Mouse (Mus musculus): ENCODE results near the gene Gnpat. TPM values are rescaled to one million over a fixed set of nuclear protein-coding genes. Genes with fewer than 3 reads are reported as not detected.

Gnpat gene
- polyA plus RNA-seq, 1 experiment from 2014 or later = 95.4 TPM

DNA sequence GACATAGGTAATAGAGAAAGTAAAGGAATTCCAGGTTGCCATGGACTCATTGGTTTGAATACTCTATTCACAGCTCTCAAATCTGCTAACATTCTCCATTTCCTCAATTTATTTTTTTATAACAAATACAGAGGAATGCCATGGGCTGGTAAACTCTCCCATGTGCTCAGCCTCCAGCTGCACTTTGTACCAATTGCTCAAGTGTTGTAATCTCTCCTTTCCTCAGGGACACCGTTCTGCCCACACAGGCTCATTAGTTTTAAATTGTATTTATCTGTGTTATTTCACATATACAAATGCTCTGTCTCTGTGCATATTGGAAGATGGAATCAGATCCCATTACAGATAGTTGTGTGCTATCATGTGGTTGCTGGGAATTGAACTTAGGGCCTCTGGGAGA is 9.3 kb upstream of the Gnpat start:
- no peak overlapping the region for H3K4me3 ChIP-seq (ENCODE audit: low read depth, low read length)
- no peaks in the 10 kb centered on the region for H3K4me1 ChIP-seq (ENCODE audit: control insufficient read depth, insufficient read depth, low read length)
- peaks cover 51% of the 10 kb centered on the region for H3K36me3 ChIP-seq (ENCODE audit: control insufficient read depth, insufficient read depth, low read length)
- H3K9ac ChIP-seq (ENCODE audit: low read depth, low read length) = no peak overlapping the region
- no peak for ATAC-seq (replicated peaks; ENCODE audit: insufficient number of reproducible peaks, low FRiP score, low TSS enrichment)
- H3K4me2 ChIP-seq = no peak overlapping the region
- H3K27ac ChIP-seq (ENCODE audit: low read depth, low read length) = no peak overlapping the region
- 0 out of 2 replicates have a peak, but pooled peaks cover 3% of the 10 kb centered on the region for H3K9me3 ChIP-seq (replicated peaks; ENCODE audit: control insufficient read depth, low read length)
- H3K27me3 ChIP-seq (ENCODE audit: control insufficient read depth, insufficient read depth, low read length) = no peaks in the 10 kb centered on the region
- 94% methylated on average over 1 of the region's 1 CpGs for WGBS (ENCODE audit: insufficient replicate concordance)

DNA sequence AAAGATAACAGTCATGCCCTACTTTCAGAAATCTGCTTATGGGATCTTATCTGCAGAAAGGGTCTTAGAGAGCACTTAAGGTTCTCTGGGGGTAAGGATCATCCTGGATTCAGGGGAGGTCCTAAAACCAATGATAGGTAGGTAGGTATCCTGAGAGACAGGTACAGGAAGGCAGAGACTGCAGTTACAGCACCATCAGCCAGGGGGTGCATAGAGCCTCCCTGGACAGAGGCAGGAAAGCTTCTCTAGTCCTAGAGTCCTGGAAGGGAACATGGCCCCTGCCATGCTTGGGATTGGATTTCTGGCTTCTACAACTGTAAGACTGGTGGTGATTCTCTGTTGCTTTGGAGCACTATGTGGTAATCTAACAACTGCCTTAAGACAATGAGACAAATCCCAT is 3.4 kb upstream of the Gnpat start:
- H3K4me1 ChIP-seq (ENCODE audit: control insufficient read depth, insufficient read depth, low read length) = peaks cover 15% of the 10 kb centered on the region
- no peak overlapping the region for H3K27ac ChIP-seq (ENCODE audit: low read depth, low read length)
- H3K36me3 ChIP-seq (ENCODE audit: control insufficient read depth, insufficient read depth, low read length) = peaks cover 40% of the 10 kb centered on the region
- no peaks in the 10 kb centered on the region for H3K27me3 ChIP-seq (ENCODE audit: control insufficient read depth, insufficient read depth, low read length)
- no peak overlapping the region for H3K4me3 ChIP-seq (ENCODE audit: low read depth, low read length)
- H3K4me2 ChIP-seq = no peak overlapping the region
- 0 out of 2 replicates have a peak, but pooled peaks cover 3% of the 10 kb centered on the region for H3K9me3 ChIP-seq (replicated peaks; ENCODE audit: control insufficient read depth, low read length)
- no peak overlapping the region for H3K9ac ChIP-seq (ENCODE audit: low read depth, low read length)
- no peak for ATAC-seq (replicated peaks; ENCODE audit: insufficient number of reproducible peaks, low FRiP score, low TSS enrichment)

DNA sequence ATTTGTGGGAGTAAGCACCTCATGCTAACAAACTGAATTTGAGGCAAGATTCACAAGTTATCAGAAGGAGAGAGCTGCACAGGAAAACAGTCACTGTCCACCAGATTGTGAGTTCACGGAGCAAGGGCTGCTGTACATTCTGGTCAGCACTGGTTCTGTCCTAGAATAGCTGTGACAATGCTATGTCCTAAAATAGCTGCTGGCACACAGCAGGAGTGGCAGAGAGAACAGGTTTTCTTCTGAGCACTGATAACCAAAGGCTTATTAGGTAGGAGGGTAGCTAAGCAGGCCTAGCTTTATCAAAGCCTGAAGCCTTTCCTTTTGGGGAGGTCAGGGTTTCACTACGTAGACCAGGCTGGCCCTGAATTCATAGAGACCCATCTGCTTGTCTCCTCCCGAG is 2.6 kb upstream of the Gnpat start:
- peaks cover 34% of the 10 kb centered on the region for H3K36me3 ChIP-seq (ENCODE audit: control insufficient read depth, insufficient read depth, low read length)
- H3K27me3 ChIP-seq (ENCODE audit: control insufficient read depth, insufficient read depth, low read length) = no peaks in the 10 kb centered on the region
- H3K4me2 ChIP-seq = peak overlapping the region; percentile 34; the same call in 1 of the 2 replicates
- H3K9me3 ChIP-seq (replicated peaks; ENCODE audit: control insufficient read depth, low read length) = no peaks in the 10 kb centered on the region
- H3K9ac ChIP-seq (ENCODE audit: low read depth, low read length) = no peak overlapping the region
- peaks cover 18% of the 10 kb centered on the region for H3K4me1 ChIP-seq (ENCODE audit: control insufficient read depth, insufficient read depth, low read length)
- H3K4me3 ChIP-seq (ENCODE audit: low read depth, low read length) = no peak overlapping the region
- no peak for ATAC-seq (replicated peaks; ENCODE audit: insufficient number of reproducible peaks, low FRiP score, low TSS enrichment)
- 53% methylated on average over 3 of the region's 3 CpGs for WGBS (ENCODE audit: insufficient replicate concordance)
- peak overlapping the region; percentile 68 for H3K27ac ChIP-seq (ENCODE audit: low read depth, low read length)

DNA sequence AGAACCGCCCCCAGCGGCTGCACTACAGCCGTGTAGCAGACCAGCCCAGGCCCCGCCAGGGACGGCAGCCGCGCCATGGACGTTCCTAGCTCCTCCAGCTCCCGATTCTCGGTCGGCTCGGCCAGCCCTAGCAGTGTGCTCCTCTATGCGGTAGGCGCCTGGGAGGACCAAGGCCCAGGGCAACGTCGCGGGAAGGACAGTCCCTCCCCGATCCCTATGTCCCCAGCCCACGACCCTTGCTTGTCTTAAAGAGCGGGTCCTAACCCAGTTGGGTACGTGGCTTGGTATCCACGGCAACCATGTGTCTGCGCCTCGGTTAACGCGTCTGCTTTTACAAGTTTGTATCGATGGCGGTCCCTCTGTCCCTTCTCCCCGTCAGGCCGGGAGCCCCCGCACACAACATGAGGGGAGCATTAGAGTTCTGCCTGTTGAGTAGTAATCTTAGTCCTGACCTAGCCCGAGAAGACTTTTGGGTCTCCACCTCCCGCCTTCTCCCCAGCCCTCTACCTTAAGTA is 387 bp downstream of the Gnpat start:
- Histone ChIP-seq H3K27ac (ENCODE audit: low read depth, low read length) (peak overlapping the region; percentile 92), H3K9ac (ENCODE audit: low read depth, low read length) (peak overlapping the region; percentile 98), H3K27me3 (ENCODE audit: control insufficient read depth, insufficient read depth, low read length) (no peaks in the 10 kb centered on the region), H3K4me2 (peak overlapping the region; percentile 87), H3K4me3 (ENCODE audit: low read depth, low read length) (peak overlapping the region; percentile 94), H3K4me1 (ENCODE audit: control insufficient read depth, insufficient read depth, low read length) (peaks cover 42% of the 10 kb centered on the region), H3K9me3 (replicated peaks; ENCODE audit: control insufficient read depth, low read length) (no peaks in the 10 kb centered on the region), H3K36me3 (ENCODE audit: control insufficient read depth, insufficient read depth, low read length) (peaks cover 12% of the 10 kb centered on the region)
- peak; percentile 72 for ATAC-seq (replicated peaks; ENCODE audit: insufficient number of reproducible peaks, low FRiP score, low TSS enrichment)
- under 1% methylated on average over 33 of the region's 33 CpGs for WGBS (ENCODE audit: insufficient replicate concordance)

DNA sequence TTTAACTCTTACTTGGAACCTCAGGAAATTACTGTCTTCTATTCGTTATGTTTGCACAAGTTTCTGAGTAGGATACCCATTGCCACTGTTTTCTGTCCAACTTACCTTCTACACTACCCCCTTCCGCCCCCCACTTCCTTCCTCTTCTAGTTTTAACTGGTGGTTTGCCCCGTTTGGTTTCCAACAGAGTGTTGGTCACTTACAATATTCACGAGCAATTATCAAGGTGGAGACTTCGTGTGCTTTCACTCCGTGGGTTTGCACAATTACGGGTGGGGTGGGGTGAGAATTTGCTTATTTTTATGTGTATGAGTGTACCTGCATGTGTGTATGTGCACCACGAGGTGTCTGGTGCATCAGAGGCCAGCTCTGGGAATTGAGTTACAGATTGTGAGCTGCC is 896 bp downstream of the Gnpat start:
- H3K4me3 ChIP-seq (ENCODE audit: low read depth, low read length) = peak overlapping the region; percentile 94
- no peaks in the 10 kb centered on the region for H3K27me3 ChIP-seq (ENCODE audit: control insufficient read depth, insufficient read depth, low read length)
- WGBS (ENCODE audit: insufficient replicate concordance) = 16% methylated on average over 8 of the region's 8 CpGs
- H3K4me2 ChIP-seq = peak overlapping the region; percentile 87
- no peaks in the 10 kb centered on the region for H3K9me3 ChIP-seq (replicated peaks; ENCODE audit: control insufficient read depth, low read length)
- H3K36me3 ChIP-seq (ENCODE audit: control insufficient read depth, insufficient read depth, low read length) = peaks cover 7% of the 10 kb centered on the region; the same call in 1 of the 2 replicates
- H3K4me1 ChIP-seq (ENCODE audit: control insufficient read depth, insufficient read depth, low read length) = peaks cover 46% of the 10 kb centered on the region
- H3K27ac ChIP-seq (ENCODE audit: low read depth, low read length) = peak overlapping the region; percentile 92; the same call in 1 of the 2 replicates
- no peak for ATAC-seq (replicated peaks; ENCODE audit: insufficient number of reproducible peaks, low FRiP score, low TSS enrichment)
- H3K9ac ChIP-seq (ENCODE audit: low read depth, low read length) = peak overlapping the region; percentile 98

DNA sequence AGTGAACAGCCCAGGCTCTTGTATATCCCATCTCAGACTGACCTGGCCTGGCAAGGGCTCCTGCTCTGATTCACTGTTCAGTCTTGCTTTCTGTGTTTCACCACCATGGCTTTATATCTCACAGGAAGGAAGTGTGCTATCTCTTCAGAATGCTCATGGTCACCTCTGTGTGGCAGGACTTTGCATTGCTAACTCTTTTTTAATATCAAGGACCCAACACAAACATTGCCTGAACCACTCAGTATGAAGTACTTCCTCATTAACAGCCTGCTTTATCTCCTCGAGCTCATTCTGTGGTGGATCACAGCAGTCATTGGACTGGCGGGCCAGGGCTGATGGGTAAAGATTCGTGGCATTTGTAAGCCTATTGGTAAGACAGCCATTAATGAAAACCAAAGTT is 3.8 kb downstream of the Gnpat start:
- Histone ChIP-seq H3K4me1 (ENCODE audit: control insufficient read depth, insufficient read depth, low read length) (peaks cover 39% of the 10 kb centered on the region), H3K9me3 (replicated peaks; ENCODE audit: control insufficient read depth, low read length) (no peaks in the 10 kb centered on the region), H3K9ac (ENCODE audit: low read depth, low read length) (no peak overlapping the region), H3K27ac (ENCODE audit: low read depth, low read length) (peak overlapping the region; percentile 18; the same call in 1 of the 2 replicates), H3K4me2 (no peak overlapping the region), H3K27me3 (ENCODE audit: control insufficient read depth, insufficient read depth, low read length) (no peaks in the 10 kb centered on the region), H3K4me3 (ENCODE audit: low read depth, low read length) (no peak overlapping the region), H3K36me3 (ENCODE audit: control insufficient read depth, insufficient read depth, low read length) (0 out of 2 replicates have a peak, but pooled peaks cover 3% of the 10 kb centered on the region)
- ATAC-seq (replicated peaks; ENCODE audit: insufficient number of reproducible peaks, low FRiP score, low TSS enrichment) = no peak
- WGBS (ENCODE audit: insufficient replicate concordance) = 31% methylated on average over 3 of the region's 3 CpGs

DNA sequence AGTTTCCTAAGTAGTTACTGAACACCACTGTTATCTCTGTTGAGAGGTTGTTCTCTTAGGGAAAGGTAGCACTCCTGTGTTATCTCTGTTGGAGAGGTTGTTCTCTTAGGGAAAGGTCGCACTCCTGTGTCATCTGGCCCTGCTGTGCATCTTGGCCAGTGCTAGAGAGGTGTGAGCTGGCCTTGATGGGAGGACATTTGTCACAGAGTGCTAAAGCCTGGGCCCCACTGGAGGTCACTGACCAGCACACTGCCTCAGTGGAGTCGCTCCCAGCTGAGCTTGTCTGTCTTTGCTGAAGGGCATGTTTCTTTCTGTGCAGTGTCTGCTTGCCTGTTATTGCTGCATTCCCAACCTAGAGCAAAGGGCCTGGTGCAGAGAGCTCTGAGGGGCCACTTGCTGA is 4.3 kb downstream of the Gnpat start:
- no peak overlapping the region for H3K9ac ChIP-seq (ENCODE audit: low read depth, low read length)
- H3K9me3 ChIP-seq (replicated peaks; ENCODE audit: control insufficient read depth, low read length) = no peaks in the 10 kb centered on the region
- ATAC-seq (replicated peaks; ENCODE audit: insufficient number of reproducible peaks, low FRiP score, low TSS enrichment) = no peak
- WGBS (ENCODE audit: insufficient replicate concordance) = 28% methylated on average over 2 of the region's 2 CpGs
- peaks cover 7% of the 10 kb centered on the region; the same call in 1 of the 2 replicates for H3K36me3 ChIP-seq (ENCODE audit: control insufficient read depth, insufficient read depth, low read length)
- H3K4me2 ChIP-seq = no peak overlapping the region
- H3K27me3 ChIP-seq (ENCODE audit: control insufficient read depth, insufficient read depth, low read length) = no peaks in the 10 kb centered on the region
- H3K4me1 ChIP-seq (ENCODE audit: control insufficient read depth, insufficient read depth, low read length) = peaks cover 36% of the 10 kb centered on the region
- H3K4me3 ChIP-seq (ENCODE audit: low read depth, low read length) = no peak overlapping the region
- H3K27ac ChIP-seq (ENCODE audit: low read depth, low read length) = 0 out of 2 replicates have a peak overlapping the region, but pooled peaks have one; percentile 18

DNA sequence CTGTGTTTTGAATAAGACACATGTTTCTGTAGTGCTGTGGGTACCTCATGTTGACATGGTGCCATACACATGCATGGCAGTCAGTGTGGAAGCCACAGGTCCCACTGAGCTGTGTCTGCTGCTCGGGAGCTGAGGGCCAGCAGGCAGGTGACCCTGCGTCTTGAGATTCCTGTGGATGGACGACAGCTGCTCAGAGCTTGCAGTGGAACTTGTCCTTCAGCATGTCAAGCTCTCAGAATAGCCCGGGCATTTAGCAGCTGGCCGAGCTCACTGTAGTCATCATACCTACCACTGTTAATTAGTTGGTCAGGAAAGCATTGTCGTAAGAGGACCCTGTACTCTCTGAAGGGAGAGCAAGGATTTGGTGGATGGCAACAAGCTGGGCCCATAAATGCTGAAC is 6.9 kb downstream of the Gnpat start:
- Histone ChIP-seq H3K9me3 (replicated peaks; ENCODE audit: control insufficient read depth, low read length) (no peaks in the 10 kb centered on the region), H3K4me2 (no peak overlapping the region), H3K4me1 (ENCODE audit: control insufficient read depth, insufficient read depth, low read length) (peaks cover 39% of the 10 kb centered on the region), H3K36me3 (ENCODE audit: control insufficient read depth, insufficient read depth, low read length) (peaks cover 23% of the 10 kb centered on the region), H3K27ac (ENCODE audit: low read depth, low read length) (no peak overlapping the region), H3K27me3 (ENCODE audit: control insufficient read depth, insufficient read depth, low read length) (no peaks in the 10 kb centered on the region), H3K9ac (ENCODE audit: low read depth, low read length) (no peak overlapping the region), H3K4me3 (ENCODE audit: low read depth, low read length) (no peak overlapping the region)
- no peak for ATAC-seq (replicated peaks; ENCODE audit: insufficient number of reproducible peaks, low FRiP score, low TSS enrichment)
- 59% methylated on average over 6 of the region's 6 CpGs for WGBS (ENCODE audit: insufficient replicate concordance)

DNA sequence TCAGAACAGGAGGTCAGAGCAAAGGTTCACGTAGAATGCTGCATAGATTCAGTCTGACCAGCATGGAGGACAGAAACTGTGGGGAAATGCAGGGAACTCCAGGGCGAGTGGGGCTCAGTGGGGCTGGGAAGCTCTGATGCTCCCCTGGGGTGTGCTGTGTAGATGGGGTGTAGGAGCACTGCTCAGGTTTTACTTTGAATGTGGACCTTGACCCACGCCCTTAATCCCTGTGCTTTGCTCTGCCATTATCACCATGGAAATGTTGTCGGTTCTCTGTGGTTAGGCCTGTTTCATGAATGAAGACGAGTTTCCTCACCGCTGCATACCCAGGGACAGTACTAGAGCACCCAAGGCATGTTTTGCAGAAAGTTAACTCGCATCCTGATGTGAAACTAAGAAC is 8.6 kb downstream of the Gnpat start:
- no peak overlapping the region for H3K4me2 ChIP-seq
- H3K36me3 ChIP-seq (ENCODE audit: control insufficient read depth, insufficient read depth, low read length) = peaks cover 26% of the 10 kb centered on the region
- H3K27me3 ChIP-seq (ENCODE audit: control insufficient read depth, insufficient read depth, low read length) = no peaks in the 10 kb centered on the region
- no peaks in the 10 kb centered on the region for H3K9me3 ChIP-seq (replicated peaks; ENCODE audit: control insufficient read depth, low read length)
- H3K9ac ChIP-seq (ENCODE audit: low read depth, low read length) = no peak overlapping the region
- no peak overlapping the region for H3K4me3 ChIP-seq (ENCODE audit: low read depth, low read length)
- WGBS (ENCODE audit: insufficient replicate concordance) = 92% methylated on average over 7 of the region's 7 CpGs
- no peak overlapping the region for H3K27ac ChIP-seq (ENCODE audit: low read depth, low read length)
- peaks cover 29% of the 10 kb centered on the region for H3K4me1 ChIP-seq (ENCODE audit: control insufficient read depth, insufficient read depth, low read length)
- no peak for ATAC-seq (replicated peaks; ENCODE audit: insufficient number of reproducible peaks, low FRiP score, low TSS enrichment)

Data from heart, embryonic 11.5 days (tissue).